Mouse (Mus musculus): ENCODE results near the gene E2f3.

Gene E2f3

GRCm38 (mm10) chr13:29985855-29986755 lies at the start of gene E2f3:
E2f3 (minus strand) TSS chr13:29986063.
- peak; percentile 98 for DNase-seq (ENCODE audit: low read depth, low spot score)

- no peak for DNase-seq (ENCODE audit: low read depth, low spot score)
Observed at GRCm38 (mm10) chr13:30034540-30034939, 48.7 kb upstream of the E2f3 start.

GRCm38 (mm10) chr13:30031684-30032335 lies 45.9 kb upstream of the E2f3 start:
- no peak for DNase-seq (ENCODE audit: low read depth, low spot score)

DNA sequence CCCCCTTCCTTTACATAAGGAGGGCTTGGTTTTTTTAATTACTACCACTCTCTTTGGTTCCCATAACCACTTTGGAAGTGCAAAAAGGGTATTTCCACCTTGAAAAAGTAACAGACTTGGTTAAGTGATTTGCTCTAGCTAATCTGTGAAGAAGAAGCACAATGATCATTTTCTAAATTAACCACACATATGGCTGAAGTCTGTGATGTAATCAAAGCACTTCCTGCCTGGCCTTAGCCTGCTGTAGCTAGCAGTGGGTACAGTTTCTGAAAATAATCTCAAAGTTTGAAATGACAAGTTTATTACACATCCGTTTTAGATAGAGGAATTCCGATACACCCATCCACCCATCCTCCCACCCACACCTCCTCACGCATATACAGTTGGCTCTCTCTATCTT lies 42.0 kb upstream of the E2f3 start:
- DNase-seq (ENCODE audit: low read depth, low spot score), result no peak

- no peak for DNase-seq (ENCODE audit: low read depth, low spot score)
Observed at GRCm38 (mm10) chr13:30022487-30022886, 36.6 kb upstream of the E2f3 start.

DNA sequence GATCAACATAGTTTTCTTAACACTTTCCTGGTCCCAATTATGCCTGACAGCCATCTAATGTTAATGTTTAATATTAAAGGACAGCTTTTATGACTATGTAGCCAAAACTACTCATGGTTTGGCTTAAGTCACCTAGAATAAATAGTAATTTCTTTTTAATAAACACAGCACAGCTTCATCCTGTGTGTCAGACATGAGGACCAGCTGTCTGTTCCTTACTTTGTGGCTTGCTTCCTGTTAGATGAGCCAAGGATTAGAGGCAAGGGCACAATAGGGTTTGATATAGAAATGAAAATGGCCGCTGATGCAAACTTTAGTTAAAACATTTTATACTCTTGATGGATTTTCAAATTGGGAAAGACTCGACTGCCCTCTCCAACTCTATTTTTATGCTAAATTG lies 32.7 kb upstream of the E2f3 start:
- DNase-seq (ENCODE audit: low read depth, low spot score), result no peak

DNA sequence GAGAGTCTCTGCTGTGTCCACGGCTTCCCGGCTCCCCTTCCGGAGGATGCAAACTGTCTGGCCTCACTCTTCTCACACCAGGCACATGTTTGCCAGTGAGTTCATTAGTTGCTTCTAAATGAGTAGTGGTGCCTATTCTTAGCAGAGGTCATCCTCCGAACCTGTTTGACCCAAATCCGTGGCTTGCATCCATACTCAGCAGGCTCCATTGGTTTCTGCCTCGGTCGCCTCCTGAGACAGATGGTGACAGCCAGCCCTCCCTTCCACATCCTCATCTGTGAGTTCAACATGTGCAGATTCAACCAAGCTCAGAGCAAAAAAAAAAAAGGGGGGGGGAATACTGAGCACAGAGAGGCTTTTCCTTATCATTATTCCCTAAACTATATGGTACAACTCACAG lies 31.7 kb upstream of the E2f3 start:
- no peak for DNase-seq (ENCODE audit: low read depth, low spot score)

DNA sequence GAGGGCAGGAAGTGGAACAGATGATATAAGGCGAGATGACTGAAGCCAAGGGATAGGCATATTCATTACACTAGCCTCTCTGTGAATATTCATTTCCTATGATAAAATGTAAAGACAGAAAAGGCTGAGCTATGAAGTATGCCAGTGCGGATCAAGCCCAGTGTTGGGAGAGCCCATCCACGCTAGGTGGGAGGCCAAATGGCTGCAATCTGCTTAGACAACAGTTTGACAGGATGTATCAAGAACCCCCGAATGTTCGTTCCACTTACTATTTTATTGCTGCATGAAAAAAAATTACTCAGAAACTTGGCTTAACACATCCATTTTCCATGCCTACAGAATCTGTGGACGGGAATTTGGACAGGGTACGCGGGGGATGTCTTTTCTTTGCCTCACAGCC lies 28.7 kb upstream of the E2f3 start:
- DNase-seq (ENCODE audit: low read depth, low spot score), result no peak

GRCm38 (mm10) chr13:30012226-30012625 lies 26.4 kb upstream of the E2f3 start:
- no peak for DNase-seq (ENCODE audit: low read depth, low spot score)

- DNase-seq (ENCODE audit: low read depth, low spot score), result no peak
Observed at GRCm38 (mm10) chr13:30008738-30009137, 22.9 kb upstream of the E2f3 start.

- DNase-seq (ENCODE audit: low read depth, low spot score), result no peak
Observed at GRCm38 (mm10) chr13:30005422-30005821, 19.6 kb upstream of the E2f3 start.

DNA sequence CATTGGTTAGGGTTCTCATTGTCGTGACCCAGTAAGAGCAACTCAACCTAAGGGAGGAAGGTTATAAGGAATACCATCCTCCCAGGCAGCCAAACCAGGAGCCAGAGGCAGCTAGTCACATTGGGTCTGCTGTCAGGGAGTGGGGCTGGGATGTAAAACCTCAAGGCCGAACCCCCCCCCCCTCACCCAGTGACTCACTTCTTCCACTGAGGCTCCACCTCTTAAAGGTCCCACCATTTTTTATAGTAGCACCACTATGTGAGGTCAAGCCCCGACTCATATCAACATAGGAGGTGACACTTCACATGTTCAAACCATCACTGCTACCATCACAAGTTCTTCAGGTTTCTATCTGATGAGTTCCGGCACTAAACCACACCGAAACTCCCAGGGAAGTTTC lies 19.0 kb upstream of the E2f3 start:
- no peak for DNase-seq (ENCODE audit: low read depth, low spot score)

GRCm38 (mm10) chr13:30003169-30003568 lies 17.3 kb upstream of the E2f3 start:
- no peak for DNase-seq (ENCODE audit: low read depth, low spot score)

- DNase-seq (ENCODE audit: low read depth, low spot score), result no peak
Observed at GRCm38 (mm10) chr13:30001041-30001440, 15.2 kb upstream of the E2f3 start.

DNA sequence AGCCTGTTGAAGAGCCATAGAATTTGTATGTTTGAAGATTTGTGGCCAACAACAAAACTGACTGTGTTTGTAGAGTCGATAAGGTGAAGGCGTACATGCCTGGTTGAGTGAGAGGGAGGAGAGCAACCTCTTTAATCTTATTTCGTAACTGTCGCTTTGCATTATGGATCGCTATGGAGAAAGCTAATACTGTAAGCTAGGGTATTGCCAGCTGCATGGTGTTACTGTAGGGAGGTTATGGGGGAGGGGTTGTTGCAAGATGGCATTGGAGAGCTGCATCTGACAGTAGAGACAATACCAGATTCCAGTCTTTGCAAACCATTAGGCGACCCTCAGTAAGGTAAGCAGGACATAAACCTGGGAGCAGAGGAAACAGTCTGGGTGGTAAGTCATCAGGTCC lies 2.1 kb upstream of the E2f3 start:
- DNase-seq (ENCODE audit: low read depth, low spot score), result no peak

DNA sequence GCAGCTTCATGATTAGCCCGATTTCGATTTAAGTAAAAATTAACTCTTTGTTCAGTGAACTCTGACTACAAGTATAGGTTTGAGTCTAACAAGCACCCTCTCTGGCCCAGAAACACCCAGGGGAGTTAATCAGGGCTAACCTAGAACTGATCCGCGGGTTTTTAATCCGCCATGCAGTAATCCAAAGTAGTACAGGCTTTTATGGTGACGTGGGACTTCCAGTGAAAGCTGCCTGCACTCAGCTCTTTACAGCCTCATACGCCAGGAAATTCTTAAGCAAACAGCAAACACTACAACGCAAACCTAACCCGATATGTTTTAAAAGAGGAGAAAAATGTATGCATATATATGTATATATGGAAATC lies 875 bp upstream of the E2f3 start:
- DNase-seq (ENCODE audit: low read depth, low spot score), result no peak

- no peak for DNase-seq (ENCODE audit: low read depth, low spot score)
Observed at GRCm38 (mm10) chr13:29985101-29985854, 585 bp downstream of the E2f3 start.

GRCm38 (mm10) chr13:29984286-29985100 lies 1.4 kb downstream of the E2f3 start:
- no peak for DNase-seq (ENCODE audit: low read depth, low spot score)

GRCm38 (mm10) chr13:29983523-29984191 lies 2.2 kb downstream of the E2f3 start:
- DNase-seq (ENCODE audit: low read depth, low spot score), result no peak

- no peak for DNase-seq (ENCODE audit: low read depth, low spot score)
Observed at GRCm38 (mm10) chr13:29983037-29983436, 2.8 kb downstream of the E2f3 start.

GRCm38 (mm10) chr13:29982400-29982799 lies 3.5 kb downstream of the E2f3 start:
- DNase-seq (ENCODE audit: low read depth, low spot score), result no peak

Data from WW6 (cell line).